Mouse (Mus musculus): ENCODE results near the gene Trio. TPM values are rescaled to one million over a fixed set of nuclear protein-coding genes. Genes with fewer than 3 reads are reported as not detected.

Gene Trio
- polyA plus RNA-seq, 1 experiment = 0.03 TPM

DNA sequence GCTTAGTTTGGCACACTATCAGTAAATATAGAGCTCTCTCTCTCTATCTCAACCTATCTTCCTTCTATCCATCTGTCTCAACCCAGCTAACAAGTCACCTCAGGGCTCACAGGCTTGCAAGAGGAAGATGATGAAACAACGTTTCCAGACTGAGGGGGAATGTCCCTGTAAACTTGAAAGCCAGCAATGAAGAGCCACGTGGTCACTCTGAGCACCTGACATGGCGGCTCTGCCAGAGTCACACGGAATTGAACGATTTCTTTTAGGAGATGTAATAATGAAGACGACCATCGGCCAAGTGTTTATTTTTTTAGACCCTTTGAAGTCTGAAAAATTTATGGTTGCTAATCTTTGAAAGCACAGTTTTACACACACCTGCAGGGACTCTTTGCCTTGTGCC, 251.2 kb downstream of the Trio start:
- Histone ChIP-seq H3K4me3 (replicated peaks) (no peak overlapping the region), H3K9me3 (ENCODE audit: control insufficient read depth, low read length) (no peaks in the 10 kb centered on the region), H3K36me3 (ENCODE audit: control insufficient read depth) (peaks cover 3% of the 10 kb centered on the region; the same call in 1 of the 2 replicates), H3K4me1 (ENCODE audit: control insufficient read depth) (no peaks in the 10 kb centered on the region), H3K27me3 (ENCODE audit: control insufficient read depth) (no peaks in the 10 kb centered on the region)
- TF ChIP-seq TAL1 (IDR thresholded peaks at IDR 0.05; ENCODE audit: low read length) (no peak), GATA1 (IDR thresholded peaks at IDR 0.05; ENCODE audit: low read length) (no peak)

DNA sequence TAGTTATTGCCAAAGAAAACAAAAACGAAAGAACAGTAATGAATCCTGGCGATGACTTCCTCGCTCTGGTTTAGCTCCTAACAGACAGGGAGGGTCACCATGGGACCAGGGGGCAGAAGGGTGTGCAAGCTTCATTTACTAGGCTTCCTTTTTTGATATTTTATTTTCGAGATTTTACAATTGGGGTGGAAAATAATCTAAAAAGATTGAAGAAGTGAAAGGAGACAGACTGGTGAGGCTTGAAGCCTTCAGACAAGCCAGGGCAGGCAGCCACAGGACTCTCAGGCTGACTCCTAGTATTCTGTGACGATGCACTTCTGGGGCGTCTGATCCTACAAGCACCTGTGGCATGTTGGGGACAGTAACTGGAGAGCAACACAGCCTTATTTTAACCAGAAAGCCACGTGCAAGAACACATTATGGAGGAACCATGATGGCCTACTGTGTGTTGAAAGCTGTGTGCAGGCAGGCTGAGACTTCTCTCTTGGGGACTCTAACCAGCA, 253.5 kb downstream of the Trio start:
- Histone ChIP-seq H3K4me1 (ENCODE audit: control insufficient read depth) (no peaks in the 10 kb centered on the region), H3K9me3 (ENCODE audit: control insufficient read depth, low read length) (no peaks in the 10 kb centered on the region), H3K27me3 (ENCODE audit: control insufficient read depth) (no peaks in the 10 kb centered on the region), H3K36me3 (ENCODE audit: control insufficient read depth) (peaks cover 3% of the 10 kb centered on the region; the same call in 1 of the 2 replicates), H3K4me3 (replicated peaks) (no peak overlapping the region)
- TF ChIP-seq GATA1 (IDR thresholded peaks at IDR 0.05; ENCODE audit: low read length) (no peak), TAL1 (IDR thresholded peaks at IDR 0.05; ENCODE audit: low read length) (no peak)

DNA sequence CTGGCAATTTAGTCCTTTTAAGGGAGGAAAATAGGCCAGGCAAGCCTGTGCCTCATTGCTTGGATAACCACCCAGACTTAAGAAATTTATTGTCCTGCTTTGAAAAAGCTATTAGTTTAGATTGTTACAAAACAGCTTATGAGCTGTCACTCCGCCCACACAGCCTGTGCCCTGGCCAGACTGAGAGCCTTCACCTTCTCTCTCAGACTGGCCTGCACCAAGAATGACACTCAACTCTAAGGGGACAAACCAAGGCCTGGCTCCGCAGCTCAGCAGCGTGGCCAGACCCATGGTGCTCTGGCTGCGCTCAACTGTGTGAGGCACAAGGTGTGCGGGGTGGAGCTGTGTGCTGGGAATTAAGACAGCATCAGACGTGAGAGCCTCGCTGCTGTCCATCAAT, 254.1 kb downstream of the Trio start:
- Histone ChIP-seq H3K9me3 (ENCODE audit: control insufficient read depth, low read length) (no peaks in the 10 kb centered on the region), H3K36me3 (ENCODE audit: control insufficient read depth) (peaks cover 3% of the 10 kb centered on the region; the same call in 1 of the 2 replicates)
- TF ChIP-seq TAL1 (IDR thresholded peaks at IDR 0.05; ENCODE audit: low read length) (no peak), GATA1 (IDR thresholded peaks at IDR 0.05; ENCODE audit: low read length) (no peak)

DNA sequence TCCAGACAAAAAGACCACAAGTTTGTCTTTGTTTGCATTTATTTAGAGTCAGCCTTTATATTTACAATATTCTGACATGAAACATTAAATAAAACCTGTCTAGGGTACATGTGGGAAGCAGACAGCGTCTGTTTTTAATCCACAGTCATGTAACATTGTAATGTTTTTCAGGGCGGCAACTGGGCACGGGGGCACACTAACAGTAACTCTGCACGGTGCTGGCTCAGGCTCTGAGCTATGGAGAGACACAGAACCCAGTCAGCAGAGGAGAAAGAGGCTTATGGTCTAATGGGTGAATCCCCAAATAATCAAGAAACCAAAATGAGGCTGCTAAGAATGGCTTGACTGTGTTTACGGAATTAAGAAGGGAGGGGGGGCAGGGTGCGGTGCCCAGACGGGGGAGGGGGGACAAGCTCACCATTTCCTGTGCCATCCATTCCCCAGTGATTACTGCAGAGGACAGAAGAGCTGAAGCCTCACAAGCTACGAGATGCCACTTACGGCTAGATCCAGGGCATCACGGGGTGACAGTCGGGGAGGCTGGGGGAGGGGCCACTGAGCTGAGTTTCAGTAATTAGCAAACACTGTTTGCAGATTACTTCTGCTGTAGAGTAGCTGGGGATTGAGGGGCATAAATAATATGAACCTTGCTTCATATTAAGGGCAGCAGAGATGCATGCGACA, 255.0 kb downstream of the Trio start:
- no peaks in the 10 kb centered on the region for H3K27me3 ChIP-seq (ENCODE audit: control insufficient read depth)
- H3K9me3 ChIP-seq (ENCODE audit: control insufficient read depth, low read length) = no peaks in the 10 kb centered on the region
- no peaks in the 10 kb centered on the region for H3K4me1 ChIP-seq (ENCODE audit: control insufficient read depth)
- H3K36me3 ChIP-seq (ENCODE audit: control insufficient read depth) = peaks cover 3% of the 10 kb centered on the region; the same call in 1 of the 2 replicates
- H3K4me3 ChIP-seq (replicated peaks) = no peak overlapping the region
- no peak for TF ChIP-seq TAL1 (IDR thresholded peaks at IDR 0.05; ENCODE audit: low read length)
- no peak for TF ChIP-seq GATA1 (IDR thresholded peaks at IDR 0.05; ENCODE audit: low read length)

More for the DNA sequence above, 254.1 kb downstream of the Trio start:
- Histone ChIP-seq H3K27me3 (ENCODE audit: control insufficient read depth) (no peaks in the 10 kb centered on the region), H3K4me1 (ENCODE audit: control insufficient read depth) (no peaks in the 10 kb centered on the region), H3K4me3 (replicated peaks) (no peak overlapping the region)

DNA sequence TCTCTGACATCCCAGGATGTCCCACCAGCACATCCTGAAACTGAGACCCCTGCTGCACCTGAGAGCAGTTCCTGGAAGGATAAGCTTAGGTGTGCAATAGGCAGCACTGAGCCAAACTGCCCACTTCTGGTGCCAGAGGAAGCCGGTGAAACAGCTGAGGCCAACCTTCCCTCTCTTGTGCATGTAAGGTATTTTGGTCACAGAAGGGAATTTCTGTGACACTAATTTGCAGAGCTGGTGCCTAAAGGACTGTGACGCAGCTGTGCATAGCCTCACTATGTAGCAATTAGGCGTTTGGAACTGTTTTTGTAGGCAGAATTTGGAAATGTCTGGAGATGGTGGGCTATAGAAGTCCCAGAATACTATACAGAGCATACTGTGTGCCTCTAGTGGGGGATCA, 264.2 kb downstream of the Trio start:
- H3K27me3 ChIP-seq (ENCODE audit: control insufficient read depth) = no peaks in the 10 kb centered on the region
- TF ChIP-seq TAL1 (IDR thresholded peaks at IDR 0.05; ENCODE audit: low read length) (no peak), GATA1 (IDR thresholded peaks at IDR 0.05; ENCODE audit: low read length) (no peak)
- H3K4me3 ChIP-seq (replicated peaks) = no peak overlapping the region
- no peaks in the 10 kb centered on the region for H3K9me3 ChIP-seq (ENCODE audit: control insufficient read depth, low read length)
- no peaks in the 10 kb centered on the region for H3K4me1 ChIP-seq (ENCODE audit: control insufficient read depth)
- peaks cover 5% of the 10 kb centered on the region; the same call in 1 of the 2 replicates for H3K36me3 ChIP-seq (ENCODE audit: control insufficient read depth)

DNA sequence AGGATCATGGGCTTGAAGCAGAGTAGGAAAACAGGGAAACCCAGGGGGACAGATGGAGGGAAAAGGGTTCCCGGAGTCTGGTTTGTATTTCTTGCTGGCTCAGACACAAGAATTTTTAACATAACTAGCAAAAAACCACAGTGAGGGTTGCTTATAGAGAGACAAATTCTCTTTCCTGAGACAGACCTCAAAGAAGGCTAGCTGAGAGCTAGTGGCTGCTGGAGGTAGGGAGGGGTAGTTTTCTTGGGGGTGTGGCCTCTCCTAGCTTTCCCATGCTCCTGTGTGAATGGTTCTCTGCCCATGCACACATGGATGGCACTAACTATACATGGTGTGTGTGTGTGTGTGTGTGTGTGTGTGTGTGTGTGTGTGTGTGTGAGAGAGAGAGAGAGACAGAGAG, 265.0 kb downstream of the Trio start:
- no peaks in the 10 kb centered on the region for H3K27me3 ChIP-seq (ENCODE audit: control insufficient read depth)
- TF ChIP-seq TAL1 (IDR thresholded peaks at IDR 0.05; ENCODE audit: low read length) (no peak), GATA1 (IDR thresholded peaks at IDR 0.05; ENCODE audit: low read length) (no peak)
- H3K9me3 ChIP-seq (ENCODE audit: control insufficient read depth, low read length) = no peaks in the 10 kb centered on the region
- H3K36me3 ChIP-seq (ENCODE audit: control insufficient read depth) = peaks cover 6% of the 10 kb centered on the region; the same call in 1 of the 2 replicates
- H3K4me3 ChIP-seq (replicated peaks) = no peak overlapping the region
- no peaks in the 10 kb centered on the region for H3K4me1 ChIP-seq (ENCODE audit: control insufficient read depth)

DNA sequence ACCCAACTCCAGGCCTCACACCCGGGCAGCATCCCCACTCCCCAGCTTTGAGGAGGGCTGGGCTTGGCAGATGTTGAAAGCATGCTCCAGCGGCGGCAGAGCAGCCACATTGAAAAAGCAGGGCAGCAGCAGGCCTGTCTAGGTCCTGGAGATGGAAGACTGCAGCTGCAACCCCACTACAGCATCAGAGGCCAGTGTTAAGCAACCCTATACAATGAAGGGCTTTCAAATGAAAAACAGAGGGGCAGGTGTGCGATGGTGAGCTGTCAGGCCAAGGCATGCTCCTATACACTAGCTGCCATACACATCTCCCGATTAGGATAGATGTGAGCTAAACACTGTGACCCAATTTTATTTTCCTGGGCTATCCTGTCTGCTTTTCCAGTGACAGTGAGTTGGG, 265.8 kb downstream of the Trio start:
- no peaks in the 10 kb centered on the region for H3K27me3 ChIP-seq (ENCODE audit: control insufficient read depth)
- H3K4me3 ChIP-seq (replicated peaks) = no peak overlapping the region
- no peaks in the 10 kb centered on the region for H3K9me3 ChIP-seq (ENCODE audit: control insufficient read depth, low read length)
- TF ChIP-seq TAL1 (IDR thresholded peaks at IDR 0.05; ENCODE audit: low read length) (no peak), GATA1 (IDR thresholded peaks at IDR 0.05; ENCODE audit: low read length) (no peak)
- no peaks in the 10 kb centered on the region for H3K4me1 ChIP-seq (ENCODE audit: control insufficient read depth)
- peaks cover 5% of the 10 kb centered on the region; the same call in 1 of the 2 replicates for H3K36me3 ChIP-seq (ENCODE audit: control insufficient read depth)

DNA sequence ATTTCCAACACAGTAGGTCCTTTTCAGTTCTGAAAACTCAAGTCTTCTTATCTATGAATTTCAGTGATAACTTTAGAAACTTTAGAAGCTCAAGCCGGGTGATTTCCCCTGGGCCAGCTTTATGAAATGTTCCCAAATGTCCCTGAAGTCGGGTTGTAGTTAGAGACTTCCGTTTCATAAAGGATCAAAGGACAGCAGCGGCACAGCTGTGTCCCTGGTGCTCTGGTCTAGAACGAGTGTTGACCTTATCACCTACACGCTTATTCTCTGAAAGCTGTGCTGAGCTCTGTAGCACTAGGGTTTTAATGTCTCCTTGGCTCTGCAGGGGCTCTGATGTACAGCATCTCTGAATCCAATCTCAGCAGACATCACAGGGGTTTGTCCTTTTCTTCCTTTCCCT, 267.0 kb downstream of the Trio start:
- no peaks in the 10 kb centered on the region for H3K9me3 ChIP-seq (ENCODE audit: control insufficient read depth, low read length)
- peaks cover 4% of the 10 kb centered on the region; the same call in 1 of the 2 replicates for H3K36me3 ChIP-seq (ENCODE audit: control insufficient read depth)
- H3K4me3 ChIP-seq (replicated peaks) = no peak overlapping the region
- TF ChIP-seq GATA1 (IDR thresholded peaks at IDR 0.05; ENCODE audit: low read length) (no peak), TAL1 (IDR thresholded peaks at IDR 0.05; ENCODE audit: low read length) (no peak)
- H3K27me3 ChIP-seq (ENCODE audit: control insufficient read depth) = no peaks in the 10 kb centered on the region
- no peaks in the 10 kb centered on the region for H3K4me1 ChIP-seq (ENCODE audit: control insufficient read depth)

DNA sequence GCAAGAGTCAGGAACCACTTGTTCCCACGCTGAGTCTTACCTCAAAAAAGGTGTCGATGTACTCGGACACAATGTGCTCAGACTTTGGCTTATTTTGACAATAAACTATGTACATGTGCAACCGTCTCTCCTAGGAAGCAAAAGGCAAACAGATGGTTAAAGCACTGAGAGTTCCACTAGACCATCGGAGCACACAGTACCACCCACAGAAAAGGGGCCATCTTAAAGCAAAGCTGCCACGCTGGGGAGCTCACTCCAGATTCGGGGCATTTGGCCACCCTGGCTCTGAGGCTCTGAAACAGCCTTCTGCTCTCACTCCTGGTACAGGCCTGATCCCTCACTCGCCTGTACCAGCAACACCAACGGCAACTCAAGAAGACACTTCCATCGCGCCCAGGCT, 269.2 kb downstream of the Trio start:
- Histone ChIP-seq H3K36me3 (ENCODE audit: control insufficient read depth) (peaks cover 4% of the 10 kb centered on the region; the same call in 1 of the 2 replicates), H3K4me3 (replicated peaks) (no peak overlapping the region), H3K27me3 (ENCODE audit: control insufficient read depth) (no peaks in the 10 kb centered on the region), H3K9me3 (ENCODE audit: control insufficient read depth, low read length) (no peaks in the 10 kb centered on the region), H3K4me1 (ENCODE audit: control insufficient read depth) (no peaks in the 10 kb centered on the region)
- no peak for TF ChIP-seq TAL1 (IDR thresholded peaks at IDR 0.05; ENCODE audit: low read length)
- no peak for TF ChIP-seq GATA1 (IDR thresholded peaks at IDR 0.05; ENCODE audit: low read length)
